Mouse (Mus musculus): Measurements from ENCODE around the gene Npepps. TPM values are rescaled to one million over a fixed set of nuclear protein-coding genes. Genes with fewer than 3 reads are reported as not detected.
"Not testable (repeated sequence)": the region's sequence is repeated elsewhere in the genome, so short reads cannot be mapped to it uniquely, and the experiment has no call there.

Gene Npepps
- total RNA-seq (2015) (38.7 TPM in 2 replicates), total RNA-seq (2017) (24.6 and 27.9 TPM in 2 replicates)

DNA sequence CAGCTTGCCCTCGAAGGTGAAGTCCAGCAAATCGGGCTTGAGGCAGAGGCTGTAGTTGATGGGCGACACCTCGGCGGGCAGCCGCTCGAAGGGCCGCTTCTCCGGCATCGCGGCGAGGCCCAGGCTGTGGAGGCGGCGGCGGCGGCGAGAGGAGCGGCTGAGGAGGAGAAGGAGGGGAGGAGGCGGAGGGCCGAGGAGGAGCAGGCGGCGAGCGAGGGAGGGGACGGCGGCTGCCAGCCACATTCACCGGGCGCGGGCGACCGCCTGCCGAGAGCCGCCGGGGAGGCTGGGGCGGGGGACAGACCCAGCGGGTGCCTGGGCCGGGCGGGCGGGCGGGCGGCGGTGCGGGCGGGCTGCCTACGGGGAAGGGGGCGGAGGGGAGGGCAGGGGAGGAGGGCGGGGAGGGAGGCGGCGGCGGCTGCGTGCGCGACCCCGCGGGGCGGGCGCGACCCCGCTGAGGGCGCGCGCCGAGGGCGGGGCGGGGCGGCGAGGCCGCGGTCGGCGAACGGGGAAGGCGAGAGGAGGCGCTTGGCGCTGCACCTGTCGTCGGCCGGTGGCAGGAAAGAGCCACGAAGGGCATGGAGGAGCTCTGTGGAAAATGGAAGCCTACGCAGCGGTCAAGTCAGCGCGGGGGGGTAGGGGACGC lies at the start of gene Npepps:
Npepps (minus strand) TSS at position 423 of the 646 bp plus-strand sequence.
- peak; percentile 72 for ATAC-seq (replicated peaks; ENCODE audit: poor library complexity)

- ATAC-seq (replicated peaks; ENCODE audit: poor library complexity), result peak; percentile 83
Observed at GRCm38 (mm10) chr11:97328148-97328547, 47.7 kb upstream of the Npepps start.

DNA sequence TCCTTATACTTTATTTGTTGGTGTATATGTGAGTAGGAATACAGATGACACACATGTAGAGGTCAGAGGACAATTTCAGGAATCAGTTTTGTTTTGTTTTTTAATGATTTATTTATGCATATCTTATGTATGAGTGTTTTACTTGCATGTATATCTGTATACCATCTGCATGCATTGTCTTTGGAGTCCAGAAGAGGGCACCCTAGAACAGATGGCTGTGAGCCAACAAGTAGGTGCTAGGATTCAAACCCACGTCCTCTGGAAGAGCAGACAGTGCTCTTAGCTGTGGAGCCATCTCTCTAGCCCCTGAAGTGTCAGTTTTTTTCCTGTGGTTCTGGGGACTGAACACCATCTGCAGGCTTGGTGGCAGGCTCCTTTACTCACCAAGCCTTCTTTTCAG lies 44.8 kb upstream of the Npepps start:
- no peak for ATAC-seq (replicated peaks; ENCODE audit: poor library complexity)

DNA sequence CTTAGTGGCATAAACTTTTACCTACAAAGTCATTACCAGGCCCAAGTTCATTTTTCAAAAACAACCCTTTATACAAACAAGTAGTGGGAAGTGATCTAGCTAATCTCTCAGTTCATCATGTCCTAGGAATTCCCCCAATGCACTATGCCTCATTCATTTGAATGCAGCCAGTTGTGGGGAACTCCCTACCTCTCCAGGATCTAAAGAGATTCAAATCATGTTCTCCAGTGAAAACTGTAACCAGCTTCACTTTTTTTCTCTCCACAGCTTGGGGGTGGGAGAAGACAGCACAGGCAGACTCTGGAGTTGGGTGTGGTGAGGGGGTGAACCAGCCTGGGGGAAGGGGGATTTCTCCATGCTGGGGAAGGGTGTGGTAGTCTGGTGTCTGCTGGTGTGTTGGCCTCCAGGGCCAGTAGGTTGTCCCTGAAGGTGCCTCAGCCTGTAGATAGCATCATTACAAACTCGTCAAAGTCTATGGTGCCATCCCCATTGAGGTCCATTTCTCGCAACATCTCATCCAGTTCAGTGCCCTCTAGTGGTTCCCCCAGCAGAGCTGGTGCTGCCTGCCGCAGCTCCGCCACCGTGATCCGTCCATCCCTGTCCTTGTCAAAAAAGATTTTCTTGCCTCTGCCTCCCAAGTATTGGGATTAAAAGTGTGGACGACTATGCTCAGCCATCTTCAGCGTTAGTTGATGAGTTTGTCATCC lies 41.6 kb upstream of the Npepps start:
- ATAC-seq (replicated peaks; ENCODE audit: poor library complexity), result peak; percentile 81

GRCm38 (mm10) chr11:97321197-97321596 lies 40.8 kb upstream of the Npepps start:
- no peak for ATAC-seq (replicated peaks; ENCODE audit: poor library complexity)

DNA sequence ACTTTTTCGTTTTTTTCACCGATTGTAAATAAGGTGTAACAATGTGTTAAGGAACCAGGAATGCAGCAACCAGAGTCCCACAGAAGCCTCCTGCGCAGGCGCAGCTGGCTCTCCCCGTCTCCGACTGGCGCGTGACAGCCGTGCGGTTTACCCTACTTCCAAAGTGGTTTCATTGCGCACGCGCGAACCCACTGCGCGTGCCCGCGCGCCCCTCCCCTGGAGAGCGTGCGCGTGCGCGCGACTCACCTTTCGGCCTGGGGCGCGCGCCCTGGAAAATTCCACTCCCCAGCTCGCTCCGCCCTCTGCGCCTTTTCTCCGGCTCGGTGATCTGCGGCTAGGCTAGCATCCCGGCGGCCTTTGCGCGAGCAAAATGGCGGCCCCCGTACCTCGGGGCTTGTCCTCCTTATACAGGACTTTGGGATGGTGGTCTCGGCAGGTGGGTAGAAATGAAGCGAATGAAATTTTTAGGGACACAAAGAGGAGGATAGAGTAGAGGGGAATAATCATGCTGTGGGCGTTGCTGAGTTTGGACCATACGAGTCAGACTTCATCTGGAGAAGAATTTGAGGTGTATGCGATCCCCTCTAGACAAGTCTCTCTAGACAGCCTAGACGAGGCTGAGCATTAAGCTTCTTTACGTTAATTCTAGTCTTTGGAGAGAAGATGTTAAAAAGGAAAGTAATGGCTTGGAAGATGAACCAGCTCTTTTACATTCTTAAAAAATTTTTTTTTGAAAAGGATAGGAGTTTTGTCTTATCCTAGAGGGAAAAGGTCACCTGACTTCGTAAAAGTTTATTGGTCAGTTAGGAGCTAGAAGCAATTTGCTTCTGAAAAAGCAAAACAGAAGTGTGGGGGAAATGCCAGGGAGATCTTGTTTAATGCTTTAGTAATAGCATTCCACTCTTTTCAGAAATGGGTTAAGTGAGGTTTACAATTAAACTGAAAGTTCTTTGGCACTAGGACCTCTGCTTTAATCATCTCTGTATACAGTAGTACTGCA lies 35.4 kb upstream of the Npepps start, which contains the start of gene Mrpl45:
Mrpl45 (plus strand) TSS at position 213 of the 1,000 bp plus-strand sequence.
- peak; percentile 98 for ATAC-seq (replicated peaks; ENCODE audit: poor library complexity)

DNA sequence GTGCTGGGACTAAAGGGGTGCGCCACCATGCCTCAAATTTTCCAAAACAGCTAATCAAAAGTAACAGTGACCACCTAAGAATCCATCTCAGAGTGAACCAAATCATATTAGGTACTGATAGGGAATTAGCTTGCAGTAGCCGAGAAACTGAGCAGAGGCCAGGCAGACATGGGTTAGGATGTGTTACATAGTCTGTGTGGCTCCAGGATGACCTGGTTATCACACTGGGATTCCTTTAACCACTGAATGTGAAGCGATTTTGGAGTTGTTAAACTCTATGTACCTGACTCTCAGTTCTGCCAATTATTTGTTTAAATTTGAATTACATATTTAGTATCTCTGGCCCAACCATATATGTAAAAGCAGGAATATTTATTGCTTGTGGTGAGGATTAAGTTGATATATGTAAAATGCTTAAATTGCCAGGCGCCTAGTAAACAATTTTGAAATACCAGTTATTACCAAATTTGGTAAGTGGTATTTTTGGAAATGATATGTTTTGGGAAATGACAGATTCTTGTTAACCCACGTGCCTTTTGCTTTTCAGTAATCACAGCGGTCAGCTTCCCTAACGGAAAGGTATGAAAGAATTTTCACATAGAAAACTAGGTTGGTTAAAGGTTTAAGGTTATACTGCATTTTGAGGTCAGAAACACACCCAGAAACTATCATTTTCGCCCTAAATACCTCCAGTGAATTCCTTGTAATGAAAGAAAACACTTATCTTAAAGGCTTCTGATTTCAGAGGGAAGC lies 34.5 kb upstream of the Npepps start:
- no peak for ATAC-seq (replicated peaks; ENCODE audit: poor library complexity)

DNA sequence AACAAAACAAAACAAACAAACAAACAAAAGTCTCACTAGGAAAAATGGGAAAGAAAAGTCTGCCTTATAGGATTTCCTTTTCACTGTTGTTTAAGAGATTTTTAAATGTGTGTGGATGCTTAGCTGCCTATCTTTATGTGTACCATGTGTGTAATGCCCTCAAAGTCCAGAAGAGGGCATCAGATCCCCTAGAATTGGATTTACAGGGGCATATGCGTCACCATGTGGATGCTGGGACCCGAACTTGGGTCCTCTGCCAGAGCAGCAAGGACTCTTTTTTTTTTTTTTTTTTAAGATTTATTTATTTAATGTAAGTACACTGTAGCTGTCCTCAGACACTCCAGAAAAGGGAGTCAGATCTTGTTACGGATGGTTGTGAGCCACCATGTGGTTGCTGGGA lies 33.7 kb upstream of the Npepps start:
- ATAC-seq (replicated peaks; ENCODE audit: poor library complexity), result no peak

DNA sequence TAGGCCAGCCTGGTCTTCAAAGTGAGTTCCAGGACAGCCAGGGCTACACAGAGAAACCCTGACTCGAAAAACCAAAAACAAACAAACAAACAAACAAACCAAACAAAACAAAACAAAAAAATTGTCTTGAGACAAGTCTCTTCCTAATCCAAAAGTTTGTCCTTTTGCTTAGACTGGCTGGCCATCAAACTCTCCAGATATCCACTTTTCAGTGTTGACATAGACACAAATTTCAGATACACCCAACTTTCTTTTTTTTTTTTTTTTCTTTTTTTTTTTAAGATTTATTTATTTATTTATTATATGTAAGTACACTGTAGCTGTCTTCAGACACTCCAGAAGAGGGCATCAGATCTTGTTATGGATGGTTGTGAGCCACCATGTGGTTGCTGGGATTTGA lies 32.4 kb upstream of the Npepps start:
- not testable (repeated sequence) for ATAC-seq (replicated peaks; ENCODE audit: poor library complexity)

GRCm38 (mm10) chr11:97310895-97311631 lies 30.6 kb upstream of the Npepps start:
- ATAC-seq (replicated peaks; ENCODE audit: poor library complexity), result no peak

DNA sequence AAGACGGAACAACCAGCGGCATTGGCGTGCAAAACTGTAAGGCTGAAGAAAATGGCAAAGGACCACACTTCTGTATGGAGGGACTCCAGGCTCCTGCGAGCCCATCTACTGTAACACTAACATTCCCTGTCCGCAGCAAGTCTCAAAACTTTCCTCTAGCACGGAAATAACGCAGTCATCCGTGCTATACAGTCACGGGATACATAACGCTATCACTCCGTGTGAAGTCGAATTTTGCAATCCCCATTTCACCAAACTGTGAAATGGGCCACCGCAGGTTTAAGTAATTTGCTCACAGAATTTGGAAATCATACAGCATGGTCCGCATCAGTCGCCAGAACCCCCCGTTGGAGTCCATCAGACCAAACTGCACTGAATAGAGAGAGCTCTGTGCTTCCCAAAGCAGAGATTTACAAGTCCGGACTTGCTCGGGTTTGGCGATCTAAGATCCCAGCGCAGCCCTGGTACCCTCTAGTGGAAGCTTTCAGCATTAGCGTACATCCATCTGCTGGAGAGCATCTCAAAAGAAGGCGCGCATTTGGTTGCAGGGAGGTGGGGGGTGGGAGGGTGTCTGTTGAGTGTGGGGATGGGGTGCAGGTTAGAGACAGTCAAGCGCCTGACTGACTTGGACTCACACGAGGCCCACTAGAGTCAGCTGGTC lies 29.6 kb upstream of the Npepps start:
- ATAC-seq (replicated peaks; ENCODE audit: poor library complexity), result peak; percentile 66

GRCm38 (mm10) chr11:97309451-97309836 lies 29.0 kb upstream of the Npepps start:
- peak; percentile 82 for ATAC-seq (replicated peaks; ENCODE audit: poor library complexity)

DNA sequence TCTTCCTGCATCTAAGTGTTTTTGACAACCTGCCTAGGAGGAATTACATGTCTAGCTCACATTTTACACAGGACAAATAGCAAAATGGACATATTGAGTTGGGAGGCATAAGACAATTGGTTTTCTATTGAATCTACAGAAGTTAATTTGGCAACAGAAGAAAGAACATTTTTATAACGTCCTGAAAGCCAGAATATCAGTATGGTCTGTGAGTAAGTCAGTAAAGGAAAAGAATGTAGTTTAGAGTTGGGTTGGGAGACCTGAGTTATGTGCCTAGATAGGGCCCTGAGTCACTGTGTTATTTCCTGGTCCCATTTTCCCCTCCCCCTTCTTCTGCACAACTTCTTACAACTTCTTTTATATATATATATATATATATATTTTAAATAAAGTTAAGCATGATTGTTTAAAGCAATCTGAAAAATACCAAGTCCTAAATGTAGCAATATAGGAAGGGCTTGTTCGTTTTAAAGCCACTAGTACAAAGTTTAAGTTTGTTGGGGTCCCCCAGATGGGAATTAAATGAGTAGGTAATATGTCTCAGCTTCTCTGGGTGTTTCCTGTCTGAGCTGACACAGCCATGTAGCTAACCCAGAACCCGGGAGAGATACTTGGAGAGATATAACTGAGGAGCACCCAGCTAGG lies 28.5 kb upstream of the Npepps start:
- no peak for ATAC-seq (replicated peaks; ENCODE audit: poor library complexity)

GRCm38 (mm10) chr11:97307294-97308069 lies 27.0 kb upstream of the Npepps start:
- no peak for ATAC-seq (replicated peaks; ENCODE audit: poor library complexity)

- no peak for ATAC-seq (replicated peaks; ENCODE audit: poor library complexity)
Observed at GRCm38 (mm10) chr11:97304631-97305030, 24.2 kb upstream of the Npepps start.

DNA sequence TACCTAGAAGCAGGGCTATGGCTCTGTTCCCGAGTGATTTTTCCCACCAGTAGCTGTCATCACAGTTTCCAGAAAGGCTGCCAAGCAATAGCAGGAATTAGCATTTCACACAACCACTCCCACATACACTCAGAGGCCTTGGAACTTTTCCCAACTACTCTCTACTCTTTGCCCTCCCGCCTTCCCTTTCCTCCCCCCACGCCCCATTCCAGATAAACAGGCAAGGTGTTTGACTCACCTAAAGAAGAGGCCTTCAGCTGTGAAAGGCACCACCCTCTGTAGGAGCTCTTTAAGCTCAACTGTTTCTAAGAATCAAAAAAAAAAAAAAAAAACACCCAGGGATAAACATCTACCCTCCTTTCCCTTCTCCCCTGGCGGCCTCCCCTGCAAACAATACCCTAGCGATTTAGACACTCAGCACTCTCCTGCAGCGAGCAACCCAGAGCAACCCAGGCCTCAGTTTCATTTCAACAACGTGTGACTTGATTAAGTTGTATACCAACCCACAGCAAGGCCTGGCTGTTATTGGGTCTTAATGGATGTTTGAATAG lies 21.9 kb upstream of the Npepps start:
- no peak for ATAC-seq (replicated peaks; ENCODE audit: poor library complexity)

DNA sequence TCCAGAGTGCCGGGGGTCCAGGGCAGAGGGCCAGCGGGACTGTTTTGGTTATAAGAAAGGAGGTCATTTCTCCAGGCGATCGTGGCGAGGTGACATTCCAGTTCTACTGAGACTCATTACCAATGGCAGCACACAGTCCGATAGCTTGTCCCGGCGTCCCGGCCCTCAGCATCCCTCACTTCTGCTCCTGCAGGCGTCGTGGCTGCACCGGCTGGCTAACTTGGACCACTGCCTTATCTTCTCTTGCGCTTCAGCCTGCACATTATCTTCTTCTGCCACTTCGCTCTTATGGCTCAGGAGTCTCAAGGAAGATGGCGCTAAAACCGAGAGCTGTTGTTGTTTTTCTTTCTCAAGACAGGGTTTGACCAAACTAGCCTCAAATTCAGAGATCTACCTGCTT lies 21.0 kb upstream of the Npepps start:
- no peak for ATAC-seq (replicated peaks; ENCODE audit: poor library complexity)

DNA sequence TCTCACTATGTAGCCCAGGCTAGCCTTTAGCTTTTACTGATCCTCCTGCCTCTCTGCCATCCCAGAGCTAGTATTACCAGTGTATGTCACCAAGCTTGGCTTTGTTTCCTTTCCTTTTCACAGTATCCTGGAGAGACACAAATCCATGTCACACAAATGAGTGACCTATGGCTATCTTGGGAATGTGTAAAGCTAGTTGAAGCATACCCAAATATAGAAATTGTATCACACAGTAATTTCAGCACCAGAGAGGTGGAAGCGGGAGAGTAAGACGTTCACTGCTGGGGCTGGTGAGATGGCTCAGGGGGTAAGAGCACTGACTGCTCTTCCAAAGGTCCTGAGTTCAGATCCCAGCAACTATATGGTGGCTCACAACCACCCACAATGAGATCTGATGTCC lies 19.5 kb upstream of the Npepps start:
- ATAC-seq (replicated peaks; ENCODE audit: poor library complexity), result no peak

All from megakaryocyte progenitor cell, adult 5-6 weeks (primary cell).